Mouse (Mus musculus) stomach, embryonic 15.5 days (tissue): ENCODE data around the gene Six6. TPM values are rescaled to one million over a fixed set of nuclear protein-coding genes. Genes with fewer than 3 reads are reported as not detected.

Experiments used
- ATAC-seq: fragments of 200-750 bp; cut with Nextera tagmentation; 2 replicates; pipeline ENCODE4 v1.8.0; 2017; ENCODE audit warnings: low read depth, moderate number of reproducible peaks, moderate TSS enrichment; ENCODE audit not compliant: insufficient read depth, low FRiP score
- H3K27ac ChIP-seq: fragments of 300-500 bp; sonication (generic); 2 replicates; pipeline ENCODE4 v1.5.1; 2015; ENCODE audit warnings: mild to moderate bottlenecking, inconsistent platforms
- H3K27me3 ChIP-seq: fragments of 300-500 bp; sonication (generic); replicated peaks from 2 replicates; pipeline ENCODE4 v1.6.1; 2015; ENCODE audit warnings: inconsistent platforms
- H3K36me3 ChIP-seq: fragments of 300-500 bp; sonication (generic); 2 replicates; pipeline ENCODE4 v1.6.1; 2015; ENCODE audit warnings: inconsistent platforms
- H3K4me1 ChIP-seq: fragments of 300-500 bp; sonication (generic); 2 replicates; pipeline ENCODE4 v1.6.1; 2015; ENCODE audit warnings: inconsistent platforms
- H3K4me2 ChIP-seq: fragments of 300-500 bp; sonication (generic); 2 replicates; pipeline ENCODE4 v1.6.1; 2015; ENCODE audit warnings: mild to moderate bottlenecking, inconsistent platforms
- H3K4me3 ChIP-seq: fragments of 300-500 bp; sonication (generic); replicated peaks from 2 replicates; pipeline ENCODE4 v1.5.1; 2015; ENCODE audit warnings: inconsistent platforms
- H3K9ac ChIP-seq: fragments of 300-500 bp; sonication (generic); 2 replicates; pipeline ENCODE4 v1.6.1; 2015; ENCODE audit warnings: inconsistent platforms
- H3K9me3 ChIP-seq: fragments of 300-500 bp; sonication (generic); 2 replicates; pipeline ENCODE4 v1.6.1; 2016; ENCODE audit warnings: inconsistent platforms
- WGBS: fragments of 180-500 bp; shearing (Covaris S2); methylation state at CpG from one replicate; pipeline ENCODE4 v1.1.7; 2015; 5-methylcytosine and 5-hydroxymethylcytosine counted together
- polyA plus RNA-seq: library from polyadenylated mRNA; unstranded; fragments of >200 nt; fragmentation: Nextera tagmentation; extraction: Ambion mirVana; gene quantifications from 2 replicates; pipeline ENCODE4 v1.2.1, GENCODE M21; 2015

The Six6 gene
- not detected in 2 replicates for polyA plus RNA-seq

DNA sequence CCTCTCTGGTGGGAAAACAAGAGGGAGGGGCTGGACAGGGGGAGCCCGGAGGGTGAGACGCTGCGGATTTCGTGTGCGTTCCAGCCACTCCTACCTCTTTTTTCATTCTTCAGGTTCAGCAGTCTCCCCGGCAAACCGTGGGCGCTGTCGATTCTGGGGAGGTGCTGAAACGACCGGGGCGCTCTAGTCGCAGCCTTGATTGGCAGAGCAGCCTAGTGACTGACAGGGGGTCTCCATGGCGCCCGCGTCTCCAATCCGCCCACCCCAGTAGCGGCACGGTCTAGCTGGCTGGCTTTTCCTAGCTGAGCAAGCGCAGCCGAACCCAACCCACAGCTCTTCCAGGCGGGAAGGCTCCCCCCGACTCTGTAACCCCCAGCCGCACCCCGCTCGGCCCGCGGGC is at the start of gene Six6:
Six6 (plus strand) TSS at position 277 of the 400 bp plus-strand sequence.
- Histone ChIP-seq H3K4me1 (peaks cover 6% of the 10 kb centered on the region; the same call in 1 of the 2 replicates), H3K27me3 (peaks cover 89% of the 10 kb centered on the region), H3K4me2 (peak within 1 kb of the TSS; percentile 27; the same call in 1 of the 2 replicates), H3K36me3 (no peaks in the 10 kb centered on the region), H3K4me3 (peak within 1 kb of the TSS; percentile 9; the same call in 1 of the 2 replicates), H3K27ac (no peak within 1 kb of the TSS), H3K9ac (no peak within 1 kb of the TSS), H3K9me3 (no peaks in the 10 kb centered on the region)
- under 1% methylated on average over 28 of the region's 28 CpGs for WGBS
- no peak for ATAC-seq

DNA sequence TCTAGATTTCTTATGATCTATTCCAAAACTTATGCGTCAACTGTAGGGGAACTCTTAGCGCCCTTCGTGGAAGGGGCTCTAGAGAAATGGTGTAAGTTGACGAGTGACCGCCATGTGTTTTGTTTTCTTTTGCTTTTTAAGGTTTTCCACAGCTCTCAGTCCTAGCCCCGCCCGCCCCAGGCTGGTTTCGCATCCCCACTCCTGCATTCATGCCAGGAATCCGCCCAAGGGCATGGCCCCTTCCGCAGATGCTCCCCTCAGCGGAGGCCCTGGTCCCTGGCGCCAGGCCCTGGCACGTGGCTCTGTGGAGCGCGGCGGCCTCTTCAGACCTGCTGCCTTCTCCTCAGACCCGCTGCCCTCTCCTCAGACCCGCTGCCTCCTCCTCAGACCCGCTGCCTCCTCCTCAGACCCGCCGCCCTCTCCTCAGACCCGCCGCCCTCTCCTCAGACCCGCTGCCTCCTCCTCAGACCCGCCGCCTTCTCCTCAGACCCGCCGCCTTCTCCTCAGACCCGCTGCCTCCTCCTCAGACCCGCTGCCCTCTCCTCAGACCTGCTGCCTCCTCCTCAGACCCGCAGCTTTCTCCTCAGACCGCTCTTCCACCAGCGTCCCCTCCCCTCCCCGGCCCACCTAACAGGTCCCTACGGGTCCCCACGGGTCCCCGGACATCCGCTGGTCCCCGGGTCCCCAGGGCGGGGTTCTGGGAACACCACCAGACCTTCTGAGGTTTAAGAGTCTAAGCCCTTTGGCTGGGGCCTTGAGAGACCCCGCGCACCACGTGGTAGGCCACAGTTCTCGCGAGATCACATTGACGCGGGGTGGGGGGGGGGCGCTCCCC is 22.3 kb upstream of the Six6 start:
- H3K4me3 ChIP-seq: peak overlapping the region; percentile 31
- no peak for ATAC-seq
- H3K4me2 ChIP-seq: peak overlapping the region; percentile 52
- H3K36me3 ChIP-seq: no peaks in the 10 kb centered on the region
- no peaks in the 10 kb centered on the region for H3K9me3 ChIP-seq
- no peak overlapping the region for H3K27ac ChIP-seq
- no peak overlapping the region for H3K9ac ChIP-seq
- peaks cover 3% of the 10 kb centered on the region; the same call in 1 of the 2 replicates for H3K4me1 ChIP-seq
- H3K27me3 ChIP-seq: 0 out of 2 replicates have a peak, but pooled peaks cover 3% of the 10 kb centered on the region
- 16% methylated on average over 48 of the region's 48 CpGs for WGBS

DNA sequence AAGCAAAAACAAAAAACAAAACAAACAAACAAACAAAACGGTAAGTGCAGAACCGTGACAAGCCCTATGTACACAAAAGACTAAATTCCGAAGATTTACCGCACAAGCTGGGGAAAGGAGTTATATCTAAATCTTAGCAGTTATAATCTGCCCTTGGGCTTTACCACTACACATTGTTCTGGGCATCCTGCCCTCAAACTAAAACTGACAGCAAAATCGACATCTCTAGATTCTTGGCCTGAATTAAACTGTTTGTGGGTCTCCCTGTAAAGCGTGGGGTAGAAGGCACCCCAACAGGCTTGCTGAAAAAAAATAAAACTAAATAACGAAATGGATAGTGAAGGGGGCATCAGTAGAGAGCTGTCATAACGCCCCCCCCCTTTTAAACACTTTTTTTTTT is 2.9 kb upstream of the Six6 start:
- H3K9ac ChIP-seq: no peak overlapping the region
- H3K4me1 ChIP-seq: peaks cover 6% of the 10 kb centered on the region; the same call in 1 of the 2 replicates
- no peaks in the 10 kb centered on the region for H3K9me3 ChIP-seq
- H3K4me3 ChIP-seq: no peak overlapping the region
- ATAC-seq: no peak
- H3K36me3 ChIP-seq: no peaks in the 10 kb centered on the region
- no peak overlapping the region for H3K4me2 ChIP-seq
- H3K27ac ChIP-seq: no peak overlapping the region
- H3K27me3 ChIP-seq: peaks cover 62% of the 10 kb centered on the region
- WGBS: 31% methylated on average over 8 of the region's 8 CpGs

DNA sequence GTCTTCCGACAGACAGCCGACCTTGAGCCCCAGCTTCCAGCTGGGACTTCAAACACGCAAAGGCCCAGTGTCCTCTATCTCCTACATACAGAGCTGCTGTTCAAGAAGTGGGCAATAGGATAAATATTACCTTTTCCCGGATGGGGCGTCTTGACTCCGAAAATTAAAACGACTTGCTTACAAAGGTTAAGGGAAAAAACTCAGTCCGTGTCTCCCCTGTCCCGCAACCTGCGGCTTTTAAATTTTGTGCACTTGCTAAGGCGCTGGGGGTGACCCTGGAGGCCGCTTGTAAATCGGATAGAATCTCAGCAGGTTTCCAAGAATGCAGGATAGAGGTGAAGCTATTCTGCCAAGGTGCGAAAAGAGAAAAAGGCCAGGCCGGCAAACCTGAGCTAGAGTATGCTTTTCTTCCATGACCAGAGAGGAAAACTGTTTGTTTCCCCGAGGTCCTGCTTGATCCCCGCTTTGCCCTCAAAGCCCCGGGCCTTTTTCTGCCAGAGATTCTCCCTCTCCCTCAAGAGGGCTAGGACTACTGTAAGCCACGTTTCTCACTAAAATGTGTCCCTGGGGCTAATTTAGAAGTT is 2.1 kb upstream of the Six6 start:
- H3K4me1 ChIP-seq: peaks cover 6% of the 10 kb centered on the region; the same call in 1 of the 2 replicates
- no peak overlapping the region for H3K27ac ChIP-seq
- no peak for ATAC-seq
- no peak overlapping the region for H3K4me2 ChIP-seq
- H3K9ac ChIP-seq: no peak overlapping the region
- H3K4me3 ChIP-seq: no peak overlapping the region
- no peaks in the 10 kb centered on the region for H3K36me3 ChIP-seq
- H3K9me3 ChIP-seq: no peaks in the 10 kb centered on the region
- 4% methylated on average over 19 of the region's 19 CpGs for WGBS
- H3K27me3 ChIP-seq: peaks cover 70% of the 10 kb centered on the region

DNA sequence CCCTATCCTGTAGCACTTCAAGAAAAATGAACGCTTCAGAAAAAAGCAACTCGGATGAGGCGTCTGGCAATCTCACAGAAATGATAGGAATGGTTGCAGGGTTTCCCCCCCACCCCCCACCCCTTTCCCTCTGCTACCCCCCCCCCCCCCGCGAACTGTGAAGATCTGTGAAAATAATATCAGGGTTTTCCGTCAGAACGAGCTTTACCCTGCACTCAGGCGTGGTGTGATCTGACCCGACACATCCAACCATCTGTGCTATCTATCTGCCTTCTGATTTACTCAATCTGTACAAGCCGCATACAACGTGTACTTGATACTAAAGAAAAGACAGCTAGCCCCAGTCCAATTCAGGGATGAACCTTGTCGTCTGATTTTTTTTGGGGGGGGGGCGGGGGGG is 1.5 kb upstream of the Six6 start:
- WGBS: 10% methylated on average over 12 of the region's 13 CpGs
- H3K4me2 ChIP-seq: no peak overlapping the region
- peaks cover 75% of the 10 kb centered on the region for H3K27me3 ChIP-seq
- peaks cover 6% of the 10 kb centered on the region; the same call in 1 of the 2 replicates for H3K4me1 ChIP-seq
- no peaks in the 10 kb centered on the region for H3K36me3 ChIP-seq
- no peak overlapping the region for H3K9ac ChIP-seq
- ATAC-seq: no peak
- H3K9me3 ChIP-seq: no peaks in the 10 kb centered on the region
- no peak overlapping the region for H3K27ac ChIP-seq
- no peak overlapping the region for H3K4me3 ChIP-seq

DNA sequence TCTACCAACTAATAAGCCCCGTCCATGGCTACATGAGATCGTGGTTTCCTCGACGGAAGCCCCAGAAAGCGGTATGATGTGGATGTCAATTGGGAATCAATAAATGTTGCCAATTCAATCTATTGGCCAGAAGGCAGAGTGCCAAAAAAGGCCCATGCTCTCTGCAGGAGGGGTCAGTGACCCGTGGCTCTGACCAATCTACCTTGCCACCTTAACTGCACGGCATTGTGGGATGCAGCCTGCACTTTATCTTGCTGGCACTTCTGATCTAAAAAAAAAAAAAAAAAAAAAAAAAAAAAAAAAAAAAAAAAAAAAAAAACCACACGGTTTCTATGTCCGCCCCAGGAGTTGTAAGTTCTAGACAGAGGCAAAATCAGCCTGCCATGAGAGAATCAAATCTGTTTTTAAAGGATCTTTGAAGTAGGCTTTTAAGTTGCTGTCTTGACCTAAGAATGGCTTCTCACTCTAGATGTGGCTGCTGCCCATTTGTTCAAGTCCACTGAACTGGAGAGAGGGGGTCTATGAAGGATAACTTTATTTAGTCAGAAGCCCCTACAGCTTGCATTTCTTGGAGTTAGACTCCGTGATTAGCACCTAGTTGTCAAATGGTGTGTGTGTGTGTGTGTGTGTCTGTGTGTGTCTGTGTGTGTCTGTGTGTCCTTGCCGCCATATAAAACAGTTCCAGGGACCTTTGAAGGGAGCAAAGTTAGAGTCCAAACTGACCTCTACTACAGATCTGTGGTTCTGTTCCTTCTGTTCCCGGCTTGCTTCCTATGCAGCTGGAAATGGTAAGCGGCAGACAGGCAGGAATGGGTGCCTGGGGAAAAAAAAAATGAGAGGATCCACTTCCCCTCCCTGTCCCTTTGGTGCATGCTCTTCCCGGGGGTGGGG is 847 bp upstream of the Six6 start:
- 4% methylated on average over 14 of the region's 14 CpGs for WGBS
- Histone ChIP-seq H3K27ac (no peak overlapping the region), H3K9ac (no peak overlapping the region), H3K27me3 (peaks cover 82% of the 10 kb centered on the region), H3K4me1 (peaks cover 6% of the 10 kb centered on the region; the same call in 1 of the 2 replicates), H3K36me3 (no peaks in the 10 kb centered on the region), H3K4me3 (no peak overlapping the region; the same call in 1 of the 2 replicates), H3K9me3 (no peaks in the 10 kb centered on the region), H3K4me2 (no peak overlapping the region)
- no peak for ATAC-seq

DNA sequence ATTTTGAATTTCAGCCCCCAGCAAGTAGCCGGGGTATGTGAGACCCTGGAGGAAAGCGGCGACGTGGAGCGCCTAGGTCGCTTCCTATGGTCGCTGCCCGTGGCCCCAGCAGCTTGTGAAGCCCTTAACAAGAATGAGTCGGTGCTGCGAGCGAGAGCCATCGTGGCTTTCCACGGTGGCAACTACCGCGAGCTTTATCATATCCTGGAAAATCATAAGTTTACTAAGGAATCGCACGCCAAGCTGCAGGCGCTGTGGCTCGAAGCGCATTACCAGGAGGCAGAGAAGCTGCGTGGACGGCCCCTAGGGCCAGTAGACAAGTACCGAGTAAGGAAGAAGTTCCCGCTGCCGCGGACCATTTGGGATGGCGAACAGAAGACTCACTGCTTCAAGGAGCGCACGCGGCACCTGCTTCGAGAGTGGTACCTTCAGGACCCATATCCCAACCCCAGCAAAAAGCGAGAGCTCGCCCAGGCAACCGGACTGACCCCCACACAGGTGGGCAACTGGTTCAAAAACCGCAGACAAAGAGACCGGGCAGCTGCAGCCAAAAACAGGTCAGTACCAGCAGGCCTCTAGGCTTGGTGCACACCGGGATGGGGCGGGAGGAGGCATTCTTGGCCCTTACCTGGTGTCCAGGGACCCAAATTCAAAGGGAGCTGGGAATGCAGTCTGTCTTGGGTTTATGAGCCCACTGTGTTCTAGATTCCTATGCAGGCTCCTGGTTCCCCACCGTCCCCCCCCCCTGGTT is 554 bp downstream of the Six6 start, which contains the start of gene 4930447C04Rik:
4930447C04Rik (minus strand) TSS at position 704 of the 751 bp plus-strand sequence.
- Histone ChIP-seq H3K4me1 (peaks cover 9% of the 10 kb centered on the region), H3K27me3 (peaks cover 90% of the 10 kb centered on the region), H3K4me3 (peak within 1 kb of the TSS; percentile 9; the same call in 1 of the 2 replicates), H3K9ac (no peak within 1 kb of the TSS), H3K36me3 (no peaks in the 10 kb centered on the region), H3K27ac (no peak within 1 kb of the TSS), H3K9me3 (no peaks in the 10 kb centered on the region), H3K4me2 (peak within 1 kb of the TSS; percentile 27; the same call in 1 of the 2 replicates)
- ATAC-seq: no peak
- WGBS: 2% methylated on average over 39 of the region's 39 CpGs

DNA sequence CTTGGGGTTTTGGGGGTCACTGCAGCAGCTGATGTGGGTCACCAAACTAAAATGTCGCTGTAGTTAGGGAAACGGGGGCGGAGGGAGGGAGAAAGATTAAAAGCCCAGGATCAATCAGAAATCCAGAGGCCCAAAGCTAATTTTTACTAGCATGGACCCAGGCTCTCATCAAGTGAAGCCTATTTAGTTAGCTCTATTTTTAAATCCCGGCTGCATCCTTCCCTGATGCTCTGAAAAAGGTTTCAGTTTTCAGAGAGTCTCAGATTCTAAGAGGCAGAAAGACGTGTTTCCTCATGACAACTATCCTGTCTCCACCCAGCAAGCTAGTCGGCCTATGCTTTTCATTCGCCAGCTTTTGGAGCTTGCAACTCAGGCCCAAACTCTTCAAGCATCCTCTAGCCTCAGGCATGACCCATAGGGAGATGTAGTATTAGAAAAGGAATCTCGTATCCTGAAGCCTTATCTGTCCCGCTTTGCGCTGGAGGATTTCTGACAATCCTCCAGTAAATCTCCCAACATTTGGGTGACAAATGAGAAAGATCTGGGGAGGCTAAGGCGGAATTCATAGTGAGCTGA is 1.2 kb downstream of the Six6 start:
- Histone ChIP-seq H3K36me3 (no peaks in the 10 kb centered on the region), H3K4me3 (no peak overlapping the region), H3K4me1 (peaks cover 16% of the 10 kb centered on the region), H3K4me2 (no peak overlapping the region), H3K9me3 (no peaks in the 10 kb centered on the region), H3K27me3 (peaks cover 92% of the 10 kb centered on the region), H3K9ac (no peak overlapping the region), H3K27ac (no peak overlapping the region)
- WGBS: 7% methylated on average over 11 of the region's 11 CpGs
- no peak for ATAC-seq

DNA sequence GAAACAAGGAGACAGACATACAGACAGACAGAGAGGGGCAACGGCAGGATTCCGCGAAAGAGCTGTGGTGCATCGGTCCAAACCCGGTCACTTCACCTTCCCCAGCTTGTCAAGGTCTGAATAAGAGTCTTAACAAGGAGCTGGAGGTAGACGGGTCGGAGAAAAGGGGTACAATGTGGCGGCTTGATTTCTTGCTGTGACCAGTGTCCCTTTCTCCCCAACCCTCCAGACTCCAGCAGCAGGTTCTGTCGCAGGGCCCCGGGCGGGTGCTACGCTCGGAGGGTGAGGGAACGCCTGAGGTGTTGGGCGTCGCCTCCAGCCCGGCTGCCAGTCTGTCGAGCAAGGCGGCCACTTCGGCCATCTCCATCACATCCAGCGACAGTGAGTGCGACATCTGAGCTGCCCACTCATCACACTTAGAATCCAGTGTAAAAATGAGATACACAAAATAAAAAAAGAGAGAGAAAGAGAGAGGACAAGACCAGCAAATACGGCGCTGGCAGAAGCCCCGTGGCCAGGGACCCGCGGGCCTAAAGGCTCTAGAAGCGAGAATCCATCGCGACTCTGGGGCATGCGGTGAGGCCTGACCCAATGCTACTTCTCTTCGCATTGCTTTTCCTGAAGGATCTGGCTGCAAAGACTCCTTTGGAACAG is 1.8 kb downstream of the Six6 start:
- Histone ChIP-seq H3K36me3 (no peaks in the 10 kb centered on the region), H3K9me3 (no peaks in the 10 kb centered on the region), H3K27ac (no peak overlapping the region), H3K27me3 (peaks cover 94% of the 10 kb centered on the region), H3K9ac (no peak overlapping the region), H3K4me3 (no peak overlapping the region), H3K4me1 (peaks cover 16% of the 10 kb centered on the region), H3K4me2 (no peak overlapping the region)
- WGBS: 1% methylated on average over 32 of the region's 32 CpGs
- no peak for ATAC-seq

DNA sequence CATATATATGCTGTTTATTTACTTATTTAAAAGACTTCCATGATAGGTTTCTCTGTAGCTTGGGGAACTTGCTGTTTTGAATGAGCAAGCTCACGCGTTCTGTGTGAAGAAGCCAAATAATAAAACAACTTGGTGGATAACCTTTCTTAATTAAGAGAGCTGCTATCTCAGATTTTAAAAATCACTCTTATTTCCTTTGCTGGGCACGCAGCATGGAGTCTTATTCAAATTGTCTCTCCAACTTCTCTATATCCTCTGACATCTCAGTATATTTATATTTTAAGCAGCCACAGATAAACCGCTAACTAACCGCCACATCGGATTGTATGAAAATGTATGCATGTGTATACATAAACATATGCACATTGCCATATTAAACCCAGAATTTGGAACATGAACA is 2.5 kb downstream of the Six6 start:
- Histone ChIP-seq H3K4me1 (peaks cover 16% of the 10 kb centered on the region), H3K27me3 (peaks cover 96% of the 10 kb centered on the region)
- WGBS: 20% methylated on average over 6 of the region's 6 CpGs

More for the DNA sequence above, 2.5 kb downstream of the Six6 start:
- Histone ChIP-seq H3K36me3 (no peaks in the 10 kb centered on the region), H3K4me2 (no peak overlapping the region), H3K27ac (no peak overlapping the region), H3K9me3 (no peaks in the 10 kb centered on the region), H3K9ac (no peak overlapping the region), H3K4me3 (no peak overlapping the region)
- no peak for ATAC-seq
